Mouse (Mus musculus) limb, embryonic 11.5 days (tissue): ENCODE results near the gene Ppp1r1a. TPM values are rescaled to one million over a fixed set of nuclear protein-coding genes. Genes with fewer than 3 reads are reported as not detected.

Experiments used
- ATAC-seq: fragments of 200-750 bp; cut with Nextera tagmentation; 2 replicates; pipeline ENCODE4 v1.8.0; 2017; ENCODE audit warnings: low read depth; ENCODE audit not compliant: insufficient number of reproducible peaks, low FRiP score, low TSS enrichment
- DNase-seq: peaks from one replicate; pipeline ENCODE4 v3.0.0-alpha.2; 2015; ENCODE audit warnings: low spot score
- H3K27ac ChIP-seq: fragments of 300-500 bp; sonication (generic); replicated peaks from 2 replicates; pipeline ENCODE4 v1.5.1; 2014; ENCODE audit warnings: low read depth, mild to moderate bottlenecking, low read length
- H3K27me3 ChIP-seq: fragments of 300-500 bp; sonication (generic); 2 replicates; pipeline ENCODE4 v1.6.1; 2014; ENCODE audit warnings: mild to moderate bottlenecking, low read length, mixed read lengths; ENCODE audit not compliant: control insufficient read depth, insufficient read depth
- H3K36me3 ChIP-seq: fragments of 300-500 bp; sonication (generic); 2 replicates; pipeline ENCODE4 v1.6.1; 2014; ENCODE audit warnings: mild to moderate bottlenecking, low read length, moderate library complexity, mixed read lengths; ENCODE audit not compliant: control insufficient read depth, insufficient read depth
- H3K4me1 ChIP-seq: fragments of 300-500 bp; sonication (generic); 2 replicates; pipeline ENCODE4 v1.6.1; 2014; ENCODE audit warnings: low read length, mixed read lengths; ENCODE audit not compliant: control insufficient read depth, insufficient read depth
- H3K4me2 ChIP-seq: fragments of 300-500 bp; sonication (generic); 2 replicates; pipeline ENCODE4 v1.6.1; 2014; ENCODE audit warnings: low read depth, mild to moderate bottlenecking, moderate library complexity; ENCODE audit not compliant: severe bottlenecking
- H3K4me3 ChIP-seq: fragments of 300-500 bp; sonication (generic); 2 replicates; pipeline ENCODE4 v1.5.1; 2014; ENCODE audit warnings: low read depth, low read length
- H3K9ac ChIP-seq: fragments of 300-500 bp; sonication (generic); 2 replicates; pipeline ENCODE4 v1.6.1; 2014; ENCODE audit warnings: mild to moderate bottlenecking, low read length
- H3K9me3 ChIP-seq: fragments of 300-500 bp; sonication (generic); 2 replicates; pipeline ENCODE4 v1.6.1; 2016; ENCODE audit warnings: low read length; ENCODE audit not compliant: control insufficient read depth
- WGBS: fragments of 180-500 bp; shearing (Covaris S2); extraction: QIAGEN DNeasy Blood & Tissue Kit; methylation state at CpG from one replicate; pipeline ENCODE4 v1.1.7; 2014; 5-methylcytosine and 5-hydroxymethylcytosine counted together
- polyA plus RNA-seq: library from polyadenylated mRNA; unstranded; fragments of >200 nt; fragmentation: Nextera tagmentation; extraction: Ambion mirVana; gene quantifications from 2 replicates; pipeline ENCODE4 v1.2.1, GENCODE M21; 2014

The Ppp1r1a gene
- polyA plus RNA-seq, 1 experiment from 2014 or later: 8.4 TPM

DNA sequence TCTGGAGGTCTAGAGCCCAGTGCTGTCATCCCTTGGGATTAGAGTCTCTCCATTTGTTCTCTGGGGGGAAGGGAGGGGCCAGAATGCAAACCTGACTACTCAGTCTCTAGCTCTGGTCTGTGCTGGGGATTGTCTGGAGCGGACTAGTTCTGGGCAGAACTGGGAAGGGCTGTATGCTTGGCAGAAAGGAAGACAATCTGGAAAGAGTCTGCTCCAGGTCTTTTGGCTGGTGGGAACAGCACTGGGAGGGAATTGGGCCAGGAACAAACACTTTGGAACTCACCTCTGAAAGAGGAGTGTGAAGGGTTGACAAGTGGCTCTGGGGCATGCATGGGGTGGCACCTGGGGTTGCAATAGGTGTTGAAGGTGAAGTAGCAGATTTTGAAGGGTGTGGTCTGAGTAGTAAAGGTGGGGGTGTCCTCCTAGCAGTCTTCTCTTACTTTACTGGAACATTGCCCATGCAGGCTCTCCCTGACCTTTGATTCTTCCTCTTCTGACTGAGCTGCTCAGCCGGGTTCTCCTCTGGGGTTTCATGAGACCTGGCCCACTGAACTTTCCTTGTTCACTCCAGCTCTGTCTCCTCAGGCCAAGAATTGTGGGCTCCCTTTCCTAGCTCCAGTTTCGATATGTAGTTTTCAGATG, 15.2 kb downstream of the Ppp1r1a start:
- no peak overlapping the region for H3K9ac ChIP-seq
- no peaks in the 10 kb centered on the region for H3K9me3 ChIP-seq
- ATAC-seq: no peak
- H3K27ac ChIP-seq: no peak overlapping the region
- 78% methylated on average over 3 of the region's 3 CpGs for WGBS
- H3K27me3 ChIP-seq: no peaks in the 10 kb centered on the region
- DNase-seq: no peak
- H3K36me3 ChIP-seq: no peaks in the 10 kb centered on the region
- no peak overlapping the region for H3K4me2 ChIP-seq
- no peak overlapping the region for H3K4me3 ChIP-seq
- no peaks in the 10 kb centered on the region for H3K4me1 ChIP-seq

DNA sequence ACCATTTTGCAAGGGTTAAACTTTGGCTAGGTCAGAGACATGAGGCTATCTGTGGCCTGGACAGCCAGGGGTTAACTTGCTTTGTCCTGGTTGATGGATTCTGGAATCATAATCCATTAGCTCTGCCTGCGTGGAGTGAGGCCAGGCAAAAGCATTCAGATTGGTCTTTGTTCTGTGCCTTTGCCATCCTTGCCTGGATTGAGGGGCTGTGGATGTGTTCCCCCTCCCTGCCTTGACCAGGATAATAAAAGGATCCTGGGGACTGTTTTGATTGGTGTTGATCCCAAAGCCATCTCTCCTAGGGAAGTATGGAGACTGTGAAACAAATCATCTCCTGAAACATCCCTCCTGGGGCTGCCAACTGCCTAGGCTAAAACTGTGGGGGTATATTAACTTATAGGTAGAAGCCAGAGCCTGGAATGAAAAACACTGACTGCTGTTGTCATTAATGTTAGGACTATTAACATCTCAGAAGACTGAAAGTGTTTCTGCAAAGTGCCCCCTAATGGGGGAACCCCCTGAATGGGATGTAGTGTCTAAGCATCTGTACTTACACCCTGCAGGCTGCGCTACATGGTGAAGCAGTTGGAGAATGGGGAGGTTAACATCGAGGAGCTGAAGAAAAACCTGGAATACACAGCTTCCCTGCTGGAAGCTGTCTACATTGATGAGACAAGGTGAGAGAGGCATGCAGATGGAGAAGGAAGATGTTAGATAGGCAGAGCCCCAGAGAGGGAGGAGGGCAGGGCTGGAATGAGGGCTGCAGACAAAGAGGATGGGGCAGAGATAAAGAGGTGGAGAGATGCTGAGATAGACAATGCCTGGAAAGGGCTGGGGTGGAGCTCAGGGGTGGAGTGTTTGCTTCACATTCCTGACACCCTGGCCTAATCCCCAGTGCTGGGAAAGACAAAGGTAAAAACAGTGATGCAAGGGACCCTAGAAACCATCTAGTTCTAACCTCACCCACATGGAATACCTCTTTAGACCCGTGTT, 18.1 kb downstream of the Ppp1r1a start:
- Histone ChIP-seq H3K4me1 (no peaks in the 10 kb centered on the region), H3K36me3 (no peaks in the 10 kb centered on the region), H3K9ac (no peak overlapping the region), H3K9me3 (no peaks in the 10 kb centered on the region), H3K4me3 (no peak overlapping the region), H3K4me2 (no peak overlapping the region), H3K27ac (no peak overlapping the region), H3K27me3 (no peaks in the 10 kb centered on the region)
- ATAC-seq (no peak), DNase-seq (no peak)
- 29% methylated on average over 4 of the region's 4 CpGs for WGBS

DNA sequence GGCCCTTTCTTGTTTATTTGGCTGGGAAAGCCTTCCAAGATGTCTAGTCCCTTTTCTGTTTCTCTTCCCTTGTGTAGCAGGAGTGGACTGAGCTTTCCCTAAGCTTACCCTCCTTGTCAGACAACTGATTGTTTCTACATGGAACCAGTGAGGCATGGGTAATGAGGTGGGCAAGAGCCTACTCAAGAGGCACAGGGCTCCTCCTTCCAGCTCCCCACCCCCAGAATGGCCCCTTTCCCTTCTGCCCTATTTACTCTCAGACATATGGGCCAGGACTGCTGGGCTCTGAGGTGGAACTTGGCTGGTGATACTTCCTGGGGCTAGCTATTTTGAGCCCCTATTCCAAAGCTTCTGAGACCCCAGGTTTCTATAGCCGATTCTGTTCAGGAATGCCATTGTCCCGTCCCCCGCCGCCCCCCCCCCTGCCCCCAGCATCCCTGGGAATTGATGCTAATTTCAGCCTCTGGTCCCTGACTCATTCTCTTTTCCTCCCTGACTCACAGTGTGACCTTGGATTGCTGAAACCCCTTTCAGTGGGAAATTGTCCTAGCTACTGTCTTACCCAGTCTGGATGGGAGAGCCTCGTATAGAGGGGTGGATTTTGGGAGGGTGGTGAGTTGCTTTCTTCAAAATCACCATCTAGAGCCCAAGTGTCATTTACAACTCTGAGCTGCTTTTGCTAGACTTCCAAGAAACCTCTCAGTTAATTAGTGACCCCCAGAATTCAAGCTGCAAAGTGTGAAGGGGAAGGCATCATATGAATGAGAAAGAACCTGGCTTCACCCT, 19.0 kb downstream of the Ppp1r1a start:
- Histone ChIP-seq H3K4me1 (no peaks in the 10 kb centered on the region), H3K36me3 (no peaks in the 10 kb centered on the region), H3K4me3 (no peak overlapping the region), H3K9ac (no peak overlapping the region), H3K4me2 (no peak overlapping the region), H3K27ac (no peak overlapping the region), H3K27me3 (no peaks in the 10 kb centered on the region), H3K9me3 (no peaks in the 10 kb centered on the region)
- DNase-seq (no peak), ATAC-seq (no peak)
- 31% methylated on average over 4 of the region's 5 CpGs for WGBS

DNA sequence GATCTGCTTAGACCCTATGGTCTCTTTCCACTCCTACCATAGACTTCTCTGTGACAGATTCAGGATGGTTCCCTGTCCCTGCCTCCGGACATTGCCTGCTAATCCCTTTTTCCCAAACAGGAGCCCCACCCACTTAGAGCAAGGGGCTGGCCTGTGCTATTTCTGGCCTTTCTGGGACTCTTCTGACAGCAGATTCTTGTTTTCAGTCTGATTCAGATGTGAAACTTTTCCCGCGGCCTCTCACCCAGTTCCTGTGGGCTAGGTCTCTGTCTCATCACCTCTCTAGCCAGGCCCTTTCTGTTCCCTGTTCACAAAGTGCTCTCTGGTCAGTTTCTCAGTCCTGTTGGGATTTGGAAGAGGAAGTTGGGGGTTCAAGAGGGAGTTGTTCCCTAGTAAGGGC, 22.9 kb downstream of the Ppp1r1a start:
- Histone ChIP-seq H3K27me3 (no peaks in the 10 kb centered on the region), H3K4me2 (no peak overlapping the region), H3K9me3 (no peaks in the 10 kb centered on the region), H3K4me1 (no peaks in the 10 kb centered on the region), H3K27ac (no peak overlapping the region), H3K4me3 (no peak overlapping the region), H3K36me3 (no peaks in the 10 kb centered on the region), H3K9ac (no peak overlapping the region)
- WGBS: 55% methylated on average over 3 of the region's 3 CpGs
- DNase-seq (no peak), ATAC-seq (no peak)

DNA sequence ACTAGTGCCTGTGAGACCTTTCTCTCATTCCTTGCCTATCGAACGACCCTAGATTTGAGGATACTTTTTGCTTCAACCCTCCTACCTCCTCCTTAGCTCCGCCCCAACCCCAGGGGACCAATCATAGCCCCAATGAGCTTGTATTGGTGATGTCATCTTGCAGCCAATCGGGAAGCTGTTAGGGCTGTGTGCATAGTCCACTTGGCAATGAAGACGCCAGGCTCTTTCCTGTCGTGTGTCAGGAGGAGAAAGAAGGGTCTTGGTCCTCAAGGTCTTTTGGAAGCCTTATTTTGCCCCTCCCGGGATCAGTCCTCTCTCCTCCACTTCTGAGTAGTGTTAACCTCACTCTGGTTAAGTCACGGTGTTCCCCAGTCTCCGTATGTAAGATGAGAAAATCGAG, 23.7 kb downstream of the Ppp1r1a start:
- no peaks in the 10 kb centered on the region for H3K27me3 ChIP-seq
- H3K4me2 ChIP-seq: peak overlapping the region; percentile 46
- peak overlapping the region; percentile 15 for H3K4me3 ChIP-seq
- no peaks in the 10 kb centered on the region for H3K4me1 ChIP-seq
- DNase-seq (peak; percentile 83), ATAC-seq (peak; percentile 96)
- no peaks in the 10 kb centered on the region for H3K9me3 ChIP-seq
- H3K36me3 ChIP-seq: no peaks in the 10 kb centered on the region
- H3K9ac ChIP-seq: no peak overlapping the region
- H3K27ac ChIP-seq: no peak overlapping the region
- 5% methylated on average over 10 of the region's 10 CpGs for WGBS

DNA sequence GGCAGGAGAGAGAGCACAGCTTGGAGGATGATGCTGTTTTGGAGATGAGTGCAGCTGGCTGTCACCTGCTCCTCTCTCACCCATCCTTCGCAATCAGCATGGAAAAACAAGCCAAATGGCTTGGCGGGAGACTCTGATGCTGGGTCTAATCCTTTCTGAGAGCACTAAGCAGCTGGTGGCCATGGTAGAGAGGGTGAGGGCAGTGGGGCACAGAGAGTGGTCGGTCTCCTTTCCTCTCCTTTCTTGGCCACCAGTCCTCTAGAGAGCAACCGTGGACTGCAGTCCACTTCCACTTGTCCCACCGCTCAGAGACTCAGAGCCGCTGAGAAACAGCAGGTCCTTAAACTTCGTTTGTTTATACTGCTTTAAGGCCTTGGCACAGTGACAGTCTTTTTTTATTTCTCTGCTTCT, 24.2 kb downstream of the Ppp1r1a start:
- DNase-seq (no peak), ATAC-seq (no peak)
- Histone ChIP-seq H3K9me3 (no peaks in the 10 kb centered on the region), H3K27me3 (no peaks in the 10 kb centered on the region), H3K4me2 (peak overlapping the region; percentile 46; the same call in 1 of the 2 replicates), H3K27ac (no peak overlapping the region), H3K4me1 (no peaks in the 10 kb centered on the region), H3K9ac (no peak overlapping the region), H3K36me3 (no peaks in the 10 kb centered on the region), H3K4me3 (no peak overlapping the region)
- 5% methylated on average over 7 of the region's 7 CpGs for WGBS

DNA sequence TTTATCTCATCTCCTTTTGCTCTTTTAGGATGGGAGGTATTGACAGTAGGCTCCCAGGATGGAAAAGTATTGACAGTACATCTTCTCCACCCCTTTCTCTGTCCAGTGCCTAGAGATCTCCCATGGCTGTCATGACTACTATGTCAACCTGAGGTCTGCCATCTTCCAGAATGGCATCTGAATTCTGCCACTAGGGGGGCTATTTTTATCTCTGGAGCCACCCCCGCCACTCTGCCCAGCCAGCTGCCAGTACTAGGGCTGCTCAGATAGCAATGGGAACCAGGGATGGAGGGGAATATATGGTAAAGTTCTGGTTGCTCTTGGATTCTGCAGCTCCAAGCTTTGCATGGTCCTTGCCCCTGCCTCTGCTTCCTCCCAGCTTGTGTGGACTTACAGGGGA, 26.2 kb downstream of the Ppp1r1a start:
- DNase-seq: no peak
- no peak for ATAC-seq
- 82% methylated on average over 1 of the region's 1 CpGs for WGBS
- H3K9me3 ChIP-seq: no peaks in the 10 kb centered on the region
- H3K4me3 ChIP-seq: no peak overlapping the region
- H3K4me2 ChIP-seq: no peak overlapping the region
- H3K27ac ChIP-seq: no peak overlapping the region
- no peaks in the 10 kb centered on the region for H3K27me3 ChIP-seq
- H3K4me1 ChIP-seq: no peaks in the 10 kb centered on the region
- no peak overlapping the region for H3K9ac ChIP-seq
- no peaks in the 10 kb centered on the region for H3K36me3 ChIP-seq

DNA sequence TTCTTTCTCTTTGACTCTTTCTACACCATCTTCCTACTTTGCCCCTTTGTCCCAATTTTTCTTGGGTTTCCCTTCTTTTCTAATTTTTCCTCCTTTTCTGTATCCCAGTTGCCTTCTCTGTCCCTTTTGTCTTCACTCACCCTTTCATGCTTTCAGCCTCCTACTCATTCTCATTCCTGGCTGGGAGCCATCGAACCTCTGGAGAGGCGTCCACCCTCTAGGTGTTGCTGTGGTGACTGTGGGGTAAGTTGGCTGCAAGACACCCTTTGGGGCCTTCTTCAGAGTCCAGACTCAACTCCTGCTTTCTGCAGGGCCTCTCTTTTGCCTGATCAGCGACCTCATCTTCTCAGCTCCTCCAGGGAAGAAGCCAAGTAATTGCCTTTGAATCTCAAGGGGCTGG, 28.5 kb downstream of the Ppp1r1a start:
- DNase-seq (no peak), ATAC-seq (no peak)
- Histone ChIP-seq H3K9ac (no peak overlapping the region), H3K4me2 (no peak overlapping the region), H3K36me3 (no peaks in the 10 kb centered on the region; the same call in 1 of the 2 replicates), H3K4me1 (no peaks in the 10 kb centered on the region), H3K27ac (no peak overlapping the region), H3K9me3 (no peaks in the 10 kb centered on the region), H3K4me3 (no peak overlapping the region), H3K27me3 (peaks cover 7% of the 10 kb centered on the region; the same call in 1 of the 2 replicates)
- 58% methylated on average over 3 of the region's 3 CpGs for WGBS
